Mouse (Mus musculus) left cerebral cortex, postnatal 4 days (tissue): ENCODE measurements around the gene S100a6. TPM values are rescaled to one million over a fixed set of nuclear protein-coding genes. Genes with fewer than 3 reads are reported as not detected.
A peak's percentile ranks its signal among the peaks of the same experiment; 100 is the strongest.

Experiments used
- DNase-seq: peaks from one replicate; pipeline ENCODE4 v3.0.0-alpha.2; 2022
- intact Hi-C: fragments of 180-260 bp; cut with DNase I; formaldehyde crosslinking; loops from one replicate; pipeline ENCODE4 v1.15.1; 2025
- total RNA-seq, 2 experiments: library from RNA; stranded (reverse); gene quantifications; 2 replicates each; pipeline ENCODE4 v1.2.3; 2021

Gene S100a6
- total RNA-seq, 2 experiments from 2014 or later = 13.1 to 20.7 TPM

- intact Hi-C loops = no loop called here
- peak; percentile 22 for DNase-seq
These were observed 56.2 kb downstream of the S100a6 start, which contains the start of gene S100a8 for GRCm38 (mm10) chr3:90668846-90669245. Gene S100a8 (plus strand): TSS chr3:90668978.

Other genes with a start within 250 kb of the S100a6 start
- gene Slc27a3, start 222.9 kb upstream of the S100a6 start, total RNA-seq = 10 to 100 TPM; 25.8 to 26.3 TPM
- 10 to 100 TPM; 71.0 to 73.8 TPM for gene Ints3, start 179.3 kb upstream of the S100a6 start, total RNA-seq
- gene Npr1, start 147.0 kb upstream of the S100a6 start, total RNA-seq = 1 to 10 TPM; 3.1 to 3.8 TPM
- gene Ilf2, start 136.8 kb upstream of the S100a6 start, total RNA-seq = 100 to 1,000 TPM; 155 to 161 TPM
- 10 to 100 TPM; 35.4 to 37.2 TPM for gene Snapin, start 121.8 kb upstream of the S100a6 start, total RNA-seq
- 100 to 1,000 TPM; 193 to 199 TPM for gene Chtop, start 103.4 kb upstream of the S100a6 start, total RNA-seq
- 10 to 100 TPM; 25.2 to 25.4 TPM for gene S100a1, start 98.5 kb upstream of the S100a6 start, total RNA-seq
- 10 to 100 TPM in 1 of 2 experiments, 1 to 10 TPM in 1; 9.7 to 12.2 TPM for gene S100a13, start 98.4 kb upstream of the S100a6 start, total RNA-seq
- not detected for gene S100a14, start 86.0 kb upstream of the S100a6 start, total RNA-seq
- 10 to 100 TPM; 46.9 to 51.6 TPM for gene S100a16, start 75.6 kb upstream of the S100a6 start, total RNA-seq
- 1 to 10 TPM in 1 of 2 experiments, under 1 TPM in 1; 0.40 to 2.0 TPM for gene S100a3, start 52.3 kb upstream of the S100a6 start, total RNA-seq
- not detected for gene S100a2, start 22.6 kb upstream of the S100a6 start, total RNA-seq
- gene Gm42674, start 11.0 kb upstream of the S100a6 start, total RNA-seq = not detected
- gene S100a4, start 9.1 kb upstream of the S100a6 start, total RNA-seq = 1 to 10 TPM; 3.3 to 6.2 TPM
- not detected for gene S100a5, start 4.4 kb upstream of the S100a6 start, total RNA-seq
- under 1 TPM; 0.30 to 0.46 TPM for gene S100a7a, start 41.1 kb downstream of the S100a6 start, total RNA-seq
- 1 to 10 TPM; 1.5 to 1.7 TPM for gene S100a8, start 56.1 kb downstream of the S100a6 start, total RNA-seq
- gene S100a9, start 82.8 kb downstream of the S100a6 start, total RNA-seq = 1 to 10 TPM; 1.3 to 2.0 TPM
- gene Pglyrp4, start 114.0 kb downstream of the S100a6 start, total RNA-seq = not detected
- not detected for gene Gm5849, start 165.0 kb downstream of the S100a6 start, total RNA-seq